Mouse (Mus musculus) adrenal gland, adult (tissue): Measurements from ENCODE around the gene Itga5.

Experiments used
- DNase-seq, 2 experiments: peaks; one replicate each; pipeline ENCODE4 v3.0.0; 2022 to 2023; ENCODE audit warnings: low spot score in 1 of 2; ENCODE audit not compliant: inconsistent age in 2 of 2

Itga5 gene

GRCm38 (mm10) chr15:103365471-103366375, 840 bp downstream of the Itga5 start:
- DNase-seq = peak; percentile 58 to 84

GRCm38 (mm10) chr15:103364761-103365160, 1.8 kb downstream of the Itga5 start:
- peak in 1 of 2 experiments; percentile 60 for DNase-seq

GRCm38 (mm10) chr15:103363809-103364208, 2.8 kb downstream of the Itga5 start:
- DNase-seq = peak in 1 of 2 experiments; percentile 47

- DNase-seq = no peak
Observed at GRCm38 (mm10) chr15:103362950-103363349, 3.6 kb downstream of the Itga5 start.

GRCm38 (mm10) chr15:103362333-103362732, 4.2 kb downstream of the Itga5 start:
- peak in 1 of 2 experiments; percentile 35 for DNase-seq

GRCm38 (mm10) chr15:103361269-103361668, 5.3 kb downstream of the Itga5 start:
- peak in 1 of 2 experiments; percentile 40 for DNase-seq

GRCm38 (mm10) chr15:103359869-103360602, 6.5 kb downstream of the Itga5 start:
- peak; percentile 65 to 86 for DNase-seq

GRCm38 (mm10) chr15:103359122-103359510, 7.4 kb downstream of the Itga5 start:
- peak; percentile 43 to 65 for DNase-seq

- peak; percentile 86 to 89 for DNase-seq
Observed at GRCm38 (mm10) chr15:103358278-103359121, 8.1 kb downstream of the Itga5 start.

- DNase-seq = peak in 1 of 2 experiments; percentile 50
Observed at GRCm38 (mm10) chr15:103357817-103358216, 8.7 kb downstream of the Itga5 start.

- no peak for DNase-seq
Observed at GRCm38 (mm10) chr15:103356130-103356529, 10.4 kb downstream of the Itga5 start.

GRCm38 (mm10) chr15:103355420-103355819, 11.1 kb downstream of the Itga5 start:
- no peak for DNase-seq

GRCm38 (mm10) chr15:103354690-103355089, 11.9 kb downstream of the Itga5 start:
- no peak for DNase-seq

- peak in 1 of 2 experiments; percentile 35 for DNase-seq
Observed at GRCm38 (mm10) chr15:103353511-103354256, 12.9 kb downstream of the Itga5 start.

GRCm38 (mm10) chr15:103352856-103353255, 13.7 kb downstream of the Itga5 start:
- peak; percentile 55 to 78 for DNase-seq

GRCm38 (mm10) chr15:103347275-103347684, 19.3 kb downstream of the Itga5 start:
- DNase-seq = peak; percentile 61 to 82

GRCm38 (mm10) chr15:103345789-103346188, 20.8 kb downstream of the Itga5 start:
- DNase-seq = no peak

GRCm38 (mm10) chr15:103343556-103343955, 23.0 kb downstream of the Itga5 start:
- DNase-seq = no peak

- no peak for DNase-seq
Observed at GRCm38 (mm10) chr15:103343008-103343407, 23.6 kb downstream of the Itga5 start.

- DNase-seq = peak; percentile 77 to 94
Observed at GRCm38 (mm10) chr15:103342415-103342814, 24.1 kb downstream of the Itga5 start.
